Mouse (Mus musculus) thymus, postnatal 14 days (tissue): ENCODE measurements around the gene Anapc10.
A peak's percentile ranks its signal among the peaks of the same experiment; 100 is the strongest.
"Not testable (repeated sequence)": the region's sequence is repeated elsewhere in the genome, so short reads cannot be mapped to it uniquely, and the experiment has no call there.

Experiments
- DNase-seq: peaks from one replicate; pipeline ENCODE4 v3.0.0; 2021

Gene Anapc10

DNA sequence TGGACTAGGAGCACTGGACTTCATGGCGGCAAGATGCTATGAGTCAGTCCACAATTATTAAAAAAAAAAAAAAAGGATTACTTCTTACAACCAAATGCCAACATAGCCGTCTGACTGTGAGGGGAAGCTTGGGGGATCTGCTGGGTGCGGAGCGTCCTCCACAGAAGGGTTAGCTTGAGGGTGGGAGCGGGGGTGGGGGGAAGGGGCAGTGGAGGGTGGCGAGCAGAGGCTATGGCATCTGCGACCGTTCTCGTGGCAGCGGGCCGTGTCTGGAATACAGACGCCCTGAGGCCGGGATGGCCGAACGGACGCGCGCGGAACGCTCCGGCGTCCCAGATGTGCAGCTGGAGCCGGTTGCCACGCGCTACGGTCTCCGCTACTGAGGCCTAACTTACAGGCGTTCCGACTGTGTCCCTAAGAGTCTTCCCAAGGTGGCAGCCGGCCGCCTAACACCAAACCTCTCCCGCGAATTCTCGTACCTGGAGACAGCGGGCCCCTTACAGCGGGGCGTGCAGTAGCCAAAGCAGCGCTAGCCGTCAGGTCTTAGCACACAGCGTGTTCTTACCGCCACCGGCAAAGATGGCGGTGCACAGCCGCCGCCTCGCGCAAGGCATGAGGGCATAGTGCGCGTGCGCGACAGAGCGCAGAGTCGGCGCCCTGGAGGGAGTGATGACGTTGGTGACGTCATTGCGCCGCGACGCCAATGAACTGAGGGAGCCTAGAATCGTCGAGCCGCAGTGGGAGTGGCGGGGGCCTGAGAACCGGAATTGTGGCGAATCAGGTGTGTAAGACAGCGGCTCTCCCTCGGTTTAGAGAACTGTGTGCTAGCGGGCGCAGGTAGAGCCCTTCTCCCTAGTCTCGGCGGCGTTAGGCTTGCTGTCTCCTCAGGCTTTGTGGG is at the start of gene Anapc10, which contains the start of gene Abce1:
Gene Anapc10 (plus strand): TSS at position 757 of the 898 bp plus-strand sequence.
Gene Abce1 (minus strand): TSS at position 677 of the 898 bp plus-strand sequence.
- DNase-seq, result peak; percentile 99

DNA sequence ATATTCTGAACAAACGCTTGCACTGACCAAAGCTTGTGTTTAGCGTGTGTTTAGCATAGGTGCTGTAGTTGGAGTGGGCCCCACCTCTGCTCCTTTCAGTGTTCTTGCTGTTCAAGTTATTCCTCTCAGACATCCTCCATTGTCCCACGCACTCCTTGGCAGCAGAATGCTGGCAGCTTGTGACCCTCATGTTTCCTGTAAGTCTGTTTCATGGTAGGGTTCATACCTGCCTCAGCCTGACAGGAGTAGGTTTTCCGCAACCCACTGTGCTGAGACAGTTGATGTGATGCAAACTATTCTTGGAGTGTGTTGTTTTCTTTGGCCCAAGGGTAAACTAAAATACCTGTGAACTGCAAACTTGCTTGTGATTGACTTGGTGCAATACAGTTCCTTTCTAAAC is 35.2 kb upstream of the Anapc10 start:
- DNase-seq, result no peak

DNA sequence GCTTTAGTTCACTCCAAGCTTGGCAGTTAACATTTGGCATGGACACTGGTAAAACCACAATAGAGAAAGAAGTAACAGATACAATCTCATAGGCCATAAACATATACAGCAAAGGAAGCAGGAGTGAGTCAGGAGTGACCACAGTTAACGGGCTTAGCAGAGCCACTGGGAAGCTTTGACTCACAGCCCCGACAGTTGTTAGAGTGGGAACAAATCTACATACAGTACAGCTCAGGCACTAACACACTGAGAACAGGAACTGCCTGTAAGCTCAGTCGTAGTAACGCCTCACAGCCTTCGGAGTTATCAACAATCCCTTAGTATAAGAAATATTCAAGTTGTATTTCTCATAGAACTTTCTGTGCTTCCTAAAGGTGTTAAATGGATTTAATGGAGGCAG is 32.6 kb upstream of the Anapc10 start:
- DNase-seq, result no peak

DNA sequence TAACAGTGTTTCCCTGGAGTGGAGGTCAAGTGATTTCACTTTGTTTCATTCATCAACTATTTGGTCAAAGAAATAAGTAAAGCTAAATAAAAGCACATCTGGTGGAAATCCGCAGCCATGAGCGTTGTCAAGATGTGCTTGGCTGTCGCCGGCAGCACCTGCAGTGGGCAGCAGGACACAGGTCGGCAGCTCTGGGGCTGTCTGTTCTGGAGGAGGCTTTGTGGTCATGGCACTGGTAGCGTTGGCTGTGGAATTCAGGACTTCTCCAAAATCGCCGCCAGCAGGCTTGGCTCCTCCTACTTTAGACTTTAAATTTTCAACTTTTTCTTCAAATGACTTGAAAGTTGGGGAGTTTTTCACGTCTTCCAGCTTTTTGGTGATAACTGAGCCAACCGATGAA is 31.5 kb upstream of the Anapc10 start:
- DNase-seq, result not testable (repeated sequence)

- DNase-seq, result peak; percentile 18
Observed at GRCm38 (mm10) chr8:79680555-79680954, 31.1 kb upstream of the Anapc10 start.

DNA sequence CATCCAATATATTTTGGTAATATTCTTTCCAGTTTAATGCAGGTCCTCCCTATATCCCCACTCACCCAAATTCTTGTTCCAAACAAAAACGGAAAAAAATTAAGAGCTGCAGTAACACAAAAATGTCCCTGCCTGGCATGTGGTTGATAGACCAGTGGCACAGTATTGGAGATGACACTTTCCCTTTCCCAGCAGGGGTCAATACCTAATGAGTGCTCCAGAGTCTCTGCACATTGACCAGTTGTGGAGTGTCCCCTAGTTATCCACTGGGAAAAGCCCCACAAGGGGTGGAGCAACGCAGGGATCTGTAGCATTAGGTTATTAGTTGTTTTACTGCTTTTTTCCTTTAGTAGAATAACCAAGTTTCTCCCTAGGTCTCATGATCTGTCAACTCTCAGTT is 30.7 kb upstream of the Anapc10 start:
- DNase-seq, result no peak

GRCm38 (mm10) chr8:79685927-79686326 is 25.7 kb upstream of the Anapc10 start:
- not testable (repeated sequence) for DNase-seq

DNA sequence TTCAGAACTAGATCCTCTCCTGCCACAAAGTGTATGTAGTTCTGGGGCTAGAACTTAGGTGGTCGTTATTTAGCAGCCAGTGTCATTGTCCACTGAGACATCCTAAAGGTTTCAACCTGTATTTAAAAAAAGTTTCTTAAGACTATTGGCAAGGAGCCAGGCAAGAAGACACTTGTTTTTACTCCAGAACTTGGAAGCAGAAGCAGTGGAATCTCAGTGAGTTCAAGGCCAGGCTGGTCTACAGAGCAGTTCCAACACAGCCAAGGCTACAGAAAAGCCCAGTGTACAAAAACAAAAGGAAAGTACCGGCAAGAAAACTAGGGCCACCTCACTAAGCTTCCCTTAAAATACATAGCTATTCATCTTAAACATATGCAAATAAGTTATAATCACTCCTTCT is 19.1 kb upstream of the Anapc10 start:
- no peak for DNase-seq

DNA sequence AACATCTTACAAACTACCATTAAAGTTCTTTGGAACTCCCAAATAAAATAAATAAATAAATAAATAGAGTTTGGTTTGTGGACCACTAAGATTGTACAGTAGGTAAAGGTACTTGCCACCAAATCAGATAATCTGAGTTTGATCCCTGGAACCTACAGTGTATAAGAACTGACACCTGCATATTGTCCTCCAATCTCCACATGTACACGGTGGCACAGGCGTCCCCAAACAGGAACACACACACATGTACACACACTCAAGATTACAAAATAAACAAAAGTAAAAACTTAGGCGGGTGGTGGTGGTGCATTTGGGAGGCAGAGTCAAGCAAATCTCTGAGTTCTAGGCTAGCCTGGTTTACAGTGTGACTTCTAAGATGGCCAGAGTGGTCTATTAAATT is 4.9 kb upstream of the Anapc10 start:
- DNase-seq, result no peak

GRCm38 (mm10) chr8:79712676-79713075 is 1.1 kb downstream of the Anapc10 start:
- no peak for DNase-seq

- no peak for DNase-seq
Observed at GRCm38 (mm10) chr8:79721537-79721936, 9.9 kb downstream of the Anapc10 start.

- no peak for DNase-seq
Observed at GRCm38 (mm10) chr8:79723308-79723707, 11.7 kb downstream of the Anapc10 start.

- peak; percentile 30 for DNase-seq
Observed at GRCm38 (mm10) chr8:79724589-79724988, 13.0 kb downstream of the Anapc10 start.

GRCm38 (mm10) chr8:79727900-79728299 is 16.3 kb downstream of the Anapc10 start:
- DNase-seq, result no peak

DNA sequence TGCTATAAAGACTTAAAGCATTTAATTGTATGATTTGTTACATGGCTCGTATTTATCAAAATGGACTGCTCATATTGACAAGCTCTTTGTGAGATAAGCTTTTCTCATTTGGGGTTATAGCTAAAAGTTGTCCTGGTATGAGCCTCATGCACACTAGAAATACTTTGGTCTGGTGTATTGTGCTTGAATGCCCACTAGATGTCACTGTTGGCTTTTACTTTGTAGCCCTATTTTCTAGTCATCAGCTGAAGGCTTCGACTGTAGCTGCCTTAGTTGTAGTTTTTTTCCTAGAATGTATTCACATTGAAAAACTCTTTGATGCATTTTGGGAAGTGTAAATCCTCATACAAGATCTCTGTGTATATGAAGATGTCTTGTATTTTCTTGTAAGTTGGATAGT is 22.7 kb downstream of the Anapc10 start:
- peak; percentile 25 for DNase-seq

DNA sequence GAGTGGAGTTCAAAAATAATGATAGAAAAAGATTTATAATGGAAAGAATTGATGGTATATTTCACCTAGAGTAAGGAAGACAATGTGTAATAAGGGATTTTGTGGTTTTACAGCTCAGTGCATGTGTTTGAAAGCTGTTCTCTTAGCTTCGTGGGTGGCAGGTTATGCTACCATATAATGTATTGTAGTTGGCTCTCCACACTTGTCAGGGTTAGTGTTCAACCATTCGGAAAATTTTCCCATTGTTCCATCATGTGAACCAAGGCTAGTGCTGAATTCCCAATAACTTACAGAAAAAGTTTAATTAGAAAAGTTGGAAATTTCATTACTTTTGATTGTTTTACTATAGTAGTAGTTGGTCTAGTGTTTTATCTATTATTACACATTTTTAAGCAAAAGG is 36.6 kb downstream of the Anapc10 start:
- no peak for DNase-seq

GRCm38 (mm10) chr8:79748591-79748990 is 37.0 kb downstream of the Anapc10 start:
- no peak for DNase-seq

DNA sequence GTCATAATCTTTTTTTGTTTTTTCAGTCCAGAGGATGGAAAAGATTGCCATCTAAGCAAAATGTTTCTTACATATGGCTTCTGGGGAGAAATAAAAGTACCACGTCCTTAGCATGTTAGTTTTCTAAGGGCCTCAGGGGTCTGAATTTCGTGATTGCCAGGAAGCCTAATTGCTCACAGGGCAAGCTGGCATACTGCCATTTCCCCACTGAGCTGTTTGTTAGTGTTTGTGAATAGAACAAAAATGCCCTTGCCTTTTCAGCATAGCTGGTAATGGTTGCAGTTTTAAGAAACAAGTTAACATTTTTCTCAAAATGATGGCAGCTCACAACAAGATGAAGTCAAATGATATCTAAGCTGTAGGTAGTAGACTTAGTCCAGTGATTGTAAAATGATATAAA is 38.7 kb downstream of the Anapc10 start:
- no peak for DNase-seq

- not testable (repeated sequence) for DNase-seq
Observed at GRCm38 (mm10) chr8:79794873-79795272, 83.3 kb downstream of the Anapc10 start.

GRCm38 (mm10) chr8:79796690-79797089 is 85.1 kb downstream of the Anapc10 start:
- DNase-seq, result no peak

DNA sequence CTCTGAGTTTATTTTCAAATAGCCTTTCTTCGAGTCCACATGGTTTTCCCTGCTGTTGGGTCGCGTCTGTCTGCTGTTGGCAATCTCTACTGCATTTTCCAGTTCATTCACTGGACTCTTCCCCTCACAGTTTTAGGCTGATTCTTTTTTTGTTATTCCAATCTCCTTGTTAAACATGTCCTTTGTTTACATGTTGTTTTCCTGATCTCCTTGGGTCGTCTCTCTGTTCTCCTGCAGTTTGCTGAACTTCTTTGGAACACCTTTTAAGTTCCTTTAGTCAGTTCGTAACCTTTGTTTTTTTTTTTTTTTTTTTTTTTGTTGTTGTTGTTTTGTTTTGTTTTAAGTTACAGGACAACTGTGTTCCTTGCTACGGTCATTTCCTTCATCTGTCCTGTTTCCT is 92.9 kb downstream of the Anapc10 start:
- DNase-seq, result no peak

DNA sequence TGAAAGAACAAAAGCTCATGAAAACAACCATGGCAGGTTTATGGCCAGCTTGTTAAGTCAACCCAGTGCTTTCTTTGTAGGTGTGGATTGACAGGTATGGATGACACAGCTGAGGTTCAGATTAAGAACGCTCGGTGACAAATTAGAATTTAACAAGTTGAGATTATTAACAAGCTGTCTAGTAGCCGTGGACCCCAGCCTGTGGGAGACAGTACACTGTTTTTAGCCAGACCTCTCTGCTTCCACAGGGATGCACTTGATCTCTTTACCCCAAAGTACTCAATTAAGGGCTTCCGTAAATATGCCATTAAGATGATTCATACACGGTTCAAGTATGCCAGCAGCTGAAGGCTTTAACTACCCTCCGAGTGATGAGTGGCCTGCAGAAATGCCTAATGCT is 95.4 kb downstream of the Anapc10 start:
- DNase-seq, result no peak

DNA sequence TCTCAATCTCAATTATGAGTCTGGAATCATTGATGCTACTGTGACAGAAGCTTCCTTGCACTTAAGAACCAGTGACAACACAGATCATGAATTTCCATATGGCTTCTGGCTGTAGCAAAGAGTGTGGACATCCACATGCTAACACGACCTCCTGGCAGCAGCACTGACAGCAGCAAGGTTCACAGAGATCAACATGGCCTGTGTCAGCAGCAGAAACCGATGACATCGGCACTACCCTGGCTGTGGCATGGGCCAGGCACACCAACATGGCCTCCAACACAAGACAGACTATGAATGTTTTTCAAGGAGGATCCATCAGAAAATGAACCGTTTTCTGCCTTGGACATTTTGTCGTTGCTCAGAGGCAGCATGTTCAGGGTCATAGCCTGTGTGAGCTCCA is 114.9 kb downstream of the Anapc10 start:
- DNase-seq, result no peak
